ENCODE assay signal across 20 mouse cellular contexts in genomic region chr12:100504585-100504984, GRCm38 (mm10). TPM values are rescaled to one million over a fixed set of nuclear protein-coding genes. Genes with fewer than 3 reads are reported as not detected.
DNase-seq lines count a peak whose midpoint lies in the region; ATAC-seq and TF ChIP-seq lines count a peak whose summit lies in the region.
"Had no signal": no experiment of that assay in that cellular context is flagged by ENCODE, and none has a peak within 500 bp of the region (broad histone marks: within the 10 kb centered on the region; RNA-seq: fewer than 3 reads in every experiment).

No protein-coding gene starts in this region.

- 85% methylated on average over 2 of the region's 2 CpGs for WGBS in kidney, embryonic 16.5 days
- WGBS in neural tube, embryonic 15.5 days = 87% methylated on average over 2 of the region's 2 CpGs

- no peak for TF ChIP-seq EP300 in MEL (IDR thresholded peaks at IDR 0.05; ENCODE audit: low read depth in 1 of 2, low read length in 2 of 2)

- POLR2A ChIA-PET in Patski (lab: Charles Lee) = no interaction called here

- H3K36me3 ChIP-seq in kidney, embryonic 16.5 days (ENCODE audit: insufficient read depth, low read length) = peaks cover 4% of the 10 kb centered on the region; the same call in 1 of the 2 replicates
- peaks cover 0 to 23% of the 10 kb centered on the region in 2 experiments; a peak in 2 of 4 replicates for H3K36me3 ChIP-seq in MEL (ENCODE audit: control insufficient read depth in 1 of 2, insufficient read depth in 2 of 2, low read length in 2 of 2)
- peaks cover 5% of the 10 kb centered on the region for H3K36me3 ChIP-seq in neural tube, embryonic 15.5 days

- TF ChIP-seq POLR2A in MEL (IDR thresholded peaks at IDR 0.05; ENCODE audit: control insufficient read depth in 1 of 2, insufficient read depth in 1 of 2, low read depth in 1 of 2, low read length in 2 of 2, poor library complexity in 1 of 2) = no peak

- ATAC-seq in kidney, embryonic 16.5 days (ENCODE audit: low FRiP score, low TSS enrichment) = peak; percentile 21; the same call in 1 of the 2 replicates
- peak; percentile 44 for ATAC-seq in Patski
- ATAC-seq in neural tube, embryonic 15.5 days (ENCODE audit: low FRiP score) = no peak
- ATAC-seq: forebrain, postnatal 0 days; intestine, embryonic 16.5 days had no signal

- H3K27me3 ChIP-seq in kidney, embryonic 16.5 days (ENCODE audit: insufficient read depth, low read length) = no peaks in the 10 kb centered on the region
- H3K27me3 ChIP-seq in MEL (ENCODE audit: control insufficient read depth in 1 of 2, insufficient read depth in 2 of 2, low read length in 2 of 2) (no peaks in the 10 kb centered on the region), Patski (no peaks in the 10 kb centered on the region)
- no peaks in the 10 kb centered on the region for H3K27me3 ChIP-seq in neural tube, embryonic 15.5 days (replicated peaks)
- H3K27me3 ChIP-seq: forebrain, embryonic 12.5 days; heart, embryonic 13.5 days had no signal

- H3K4me2 ChIP-seq in kidney, embryonic 16.5 days (replicated peaks; ENCODE audit: low read depth, low read length) = no peak overlapping the region
- H3K4me2 ChIP-seq in neural tube, embryonic 15.5 days = no peak overlapping the region
- H3K4me2 ChIP-seq: forebrain, embryonic 12.5 days; heart, embryonic 13.5 days; hindbrain, embryonic 14.5 days had no signal

- H3K79me2 ChIP-seq in MEL (ENCODE audit: control insufficient read depth, insufficient read depth, low read length, poor library complexity) = no peaks in the 10 kb centered on the region

- H3K27ac ChIP-seq in kidney, embryonic 16.5 days (ENCODE audit: low read length) = no peak overlapping the region
- H3K27ac ChIP-seq in MEL (ENCODE audit: control insufficient read depth, low read depth, low read length) = no peak overlapping the region
- H3K27ac ChIP-seq in neural tube, embryonic 15.5 days (replicated peaks) = no peak overlapping the region
- H3K27ac ChIP-seq: forebrain, embryonic 12.5 days; heart, embryonic 13.5 days; hindbrain, embryonic 14.5 days had no signal

- in situ Hi-C loops in Patski (cut with MboI; ENCODE audit: low pct_unique_long_range_greater_than_20kb) = no loop called here

- H3K9me3 ChIP-seq in kidney, embryonic 16.5 days (ENCODE audit: low read length) = no peaks in the 10 kb centered on the region
- H3K9me3 ChIP-seq in MEL (replicated peaks; ENCODE audit: insufficient read depth, low read length) = no peaks in the 10 kb centered on the region
- no peaks in the 10 kb centered on the region for H3K9me3 ChIP-seq in neural tube, embryonic 15.5 days (replicated peaks)
- H3K9me3 ChIP-seq: forebrain, embryonic 12.5 days; heart, embryonic 13.5 days had no signal

- CTCF ChIA-PET in Patski (lab: Charles Lee) = interaction anchor here (0.6 to 2.5 kb wide), 5 partner anchors 11 to 286 kb away, joined by 3 to 8 read pairs (median 3); no protein-coding TSS in a partner anchor

- H3K9ac ChIP-seq in kidney, embryonic 16.5 days (replicated peaks; ENCODE audit: low read length) = no peak overlapping the region
- no peak overlapping the region for H3K9ac ChIP-seq in MEL (ENCODE audit: control insufficient read depth, low read depth, low read length, poor library complexity, severe bottlenecking)
- H3K9ac ChIP-seq in neural tube, embryonic 15.5 days (replicated peaks) = no peak overlapping the region
- H3K9ac ChIP-seq: forebrain, embryonic 12.5 days; forebrain, postnatal 0 days; heart, embryonic 13.5 days; hindbrain, embryonic 14.5 days had no signal

- TF ChIP-seq CTCF in MEL (IDR thresholded peaks at IDR 0.05 in 2 of 3, conservative IDR thresholded peaks at IDR 0.05 in 1 of 3; ENCODE audit: control insufficient read depth in 1 of 3, insufficient read depth in 1 of 3, low read depth in 2 of 3, low read length in 3 of 3, poor library complexity in 1 of 3, severe bottlenecking in 1 of 3) (no peak), Patski (IDR thresholded peaks at IDR 0.05) (no peak)

- DNase-seq in heart, adult 11 months = peak; percentile 51
- DNase-seq in heart, adult 8-10 months (ENCODE audit: low spot score) = no peak
- no peak for DNase-seq in kidney, postnatal 25 days
- DNase-seq in MEL (ENCODE audit: low read depth, low spot score) = peak; percentile 21
- no peak for DNase-seq in Patski (ENCODE audit: low read depth, low spot score)
- DNase-seq in embryo, embryonic 10 days (ENCODE audit: low spot score) = no peak
- DNase-seq: adrenal gland, postnatal 10 days; cerebellum, adult 11 months; cerebellum, adult 8-10 months; cerebellum, postnatal 14 days; forebrain, postnatal 0 days; gastrocnemius, postnatal 36 days; heart, adult 18-20 months; heart, postnatal 36 days had no signal

- H3K4me3 ChIP-seq in kidney, embryonic 16.5 days (ENCODE audit: low read length) = no peak overlapping the region
- no peak overlapping the region for H3K4me3 ChIP-seq in MEL (ENCODE audit: control insufficient read depth in 1 of 2, insufficient read depth in 1 of 2, low read depth in 2 of 2, low read length in 2 of 2)
- H3K4me3 ChIP-seq in neural tube, embryonic 15.5 days (replicated peaks) = no peak overlapping the region
- H3K4me3 ChIP-seq: forebrain, embryonic 12.5 days; heart, embryonic 13.5 days had no signal

- H3K4me1 ChIP-seq in kidney, embryonic 16.5 days (ENCODE audit: insufficient read depth, low read length) = peaks cover 18% of the 10 kb centered on the region
- H3K4me1 ChIP-seq in MEL (ENCODE audit: control insufficient read depth in 1 of 2, insufficient read depth in 2 of 2, low read length in 2 of 2) = peaks cover 5 to 27% of the 10 kb centered on the region in 2 experiments
- peaks cover 13% of the 10 kb centered on the region; the same call in 1 of the 2 replicates for H3K4me1 ChIP-seq in neural tube, embryonic 15.5 days

- no peak for TF ChIP-seq RAD21 in MEL (IDR thresholded peaks at IDR 0.05; ENCODE audit: low read depth, low read length)

TF ChIP-seq in MEL, 35 proteins besides CTCF, POLR2A, EP300 and RAD21:
- no peak for TF ChIP-seq USF1 (IDR thresholded peaks at IDR 0.05; ENCODE audit: low read depth, low read length)
- TF ChIP-seq ZC3H11A (IDR thresholded peaks at IDR 0.05; ENCODE audit: low read depth, low read length) = no peak

RNA-seq across cellular contexts. Expression of gene Ttc7b, which starts 16.0 kb away (rescaled TPM):
- 10 to 100 TPM; 78.8 to 94.4 (median 86.7) TPM for total RNA-seq in heart, adult 8-10 months (2022)
- polyA plus RNA-seq in kidney, embryonic 16.5 days (2015; fragmentation: Nextera tagmentation; extraction: Ambion mirVana) = 3.9 and 4.7 TPM in 2 replicates
- 9.8 and 11.7 TPM in 2 replicates for total RNA-seq in MEL (2012; rRNA removed)
- polyA plus RNA-seq in MEL (2012; ENCODE audit: insufficient read depth in 1 of 2, insufficient read length in 2 of 2, low read depth in 1 of 2, low replicate concordance in 2 of 2, missing spikeins in 1 of 2) (10 to 100 TPM in 1 of 2 experiments, not detected in 1; 23.7 TPM), Patski (2021) (21.3 TPM)
- polyA plus RNA-seq in neural tube, embryonic 15.5 days (2015; fragmentation: Nextera tagmentation; extraction: Ambion mirVana) = 7.3 and 10.2 TPM in 2 replicates

Comparison
In these comparisons a context has a peak if more than half of its experiments do, and no peak if none do; other contexts are left out.
1. DNase-seq: peak in heart, adult 11 months (single experiment) and MEL (single experiment); none in heart, adult 8-10 months (single experiment), kidney, postnatal 25 days (0 of 2), Patski (single experiment) and embryo, embryonic 10 days (single experiment).